In genomic region chr3:85573864-85574830, GRCm38 (mm10) we compare ENCODE assay signal across 8 mouse cellular contexts. TPM values are rescaled to one million over a fixed set of nuclear protein-coding genes. Genes with fewer than 3 reads are reported as not detected.
DNase-seq lines count a peak whose midpoint lies in the region; ATAC-seq lines count a peak whose summit lies in the region.

TSS of gene Gatb (plus strand) at chr3:85574119.

- peak; percentile 99 for DNase-seq in R1 (ENCODE audit: low read depth, low spot score)
- DNase-seq in cerebellum, postnatal 25 days, result peak; percentile 99 to 100
- DNase-seq in frontal cortex, postnatal 25 days (ENCODE audit: low spot score in 2 of 2), result peak; percentile 96 to 98
- peak; percentile 100 for DNase-seq in hindbrain, embryonic 14.5 days (ENCODE audit: low spot score)
- DNase-seq in layer of hippocampus, postnatal 36 days, result peak; percentile 99
- DNase-seq in lung, postnatal 36 days, result peak; percentile 99
- DNase-seq in retina, postnatal 1 day, result peak; percentile 100
- DNase-seq in urinary bladder, adult 18-20 months (ENCODE audit: low spot score in 2 of 2), result peak; percentile 94 to 98

- peak; percentile 99 for ATAC-seq in hindbrain, embryonic 14.5 days (ENCODE audit: low FRiP score)

- H3K9ac ChIP-seq in hindbrain, embryonic 14.5 days, result peak within 1 kb of the TSS; percentile 88

- peak within 1 kb of the TSS; percentile 92 for H3K27ac ChIP-seq in hindbrain, embryonic 14.5 days

- H3K4me1 ChIP-seq in hindbrain, embryonic 14.5 days (replicated peaks; ENCODE audit: control insufficient read depth, insufficient read depth, low read length), result no peaks in the 10 kb centered on the region

- peak within 1 kb of the TSS; percentile 78 for H3K4me3 ChIP-seq in hindbrain, embryonic 14.5 days (replicated peaks; ENCODE audit: low read length)

- H3K36me3 ChIP-seq in hindbrain, embryonic 14.5 days (replicated peaks; ENCODE audit: control insufficient read depth, insufficient read depth), result no peaks in the 10 kb centered on the region

- 4% methylated on average over 41 of the region's 41 CpGs for WGBS in hindbrain, embryonic 14.5 days

- no peaks in the 10 kb centered on the region for H3K27me3 ChIP-seq in hindbrain, embryonic 14.5 days (ENCODE audit: control insufficient read depth, insufficient read depth, low read length)

- H3K9me3 ChIP-seq in hindbrain, embryonic 14.5 days (ENCODE audit: control insufficient read depth, low read length), result no peaks in the 10 kb centered on the region

- H3K4me2 ChIP-seq in hindbrain, embryonic 14.5 days (replicated peaks), result peak within 1 kb of the TSS; percentile 76

RNA-seq across cellular contexts. Expression of gene Gatb, which starts in this region (rescaled TPM):
- polyA plus RNA-seq in hindbrain, embryonic 14.5 days (2014; fragmentation: Nextera tagmentation; extraction: Ambion mirVana), result 20.2 and 21.6 TPM in 2 replicates
- 10 to 100 TPM; 20.0 to 24.3 TPM for total RNA-seq in layer of hippocampus, postnatal 36 days (2021)

Comparison
In these comparisons a context has a peak if more than half of its experiments do, and no peak if none do; other contexts are left out.
1. Peak in every context shown above with its lines: DNase-seq, ATAC-seq, H3K4me3 ChIP-seq and H3K27ac ChIP-seq.